Mouse (Mus musculus) liver, embryonic 15.5 days (tissue): ENCODE data around the gene Gbp7. TPM values are rescaled to one million over a fixed set of nuclear protein-coding genes. Genes with fewer than 3 reads are reported as not detected.

ENCODE experiments used
- ATAC-seq: fragments of 200-750 bp; cut with Nextera tagmentation; 2 replicates; pipeline ENCODE4 v1.8.0; 2017; ENCODE audit warnings: moderate number of reproducible peaks, mild to moderate bottlenecking, moderate library complexity; ENCODE audit not compliant: insufficient read depth
- H3K27ac ChIP-seq: fragments of 300-500 bp; sonication (generic); replicated peaks from 2 replicates; pipeline ENCODE4 v1.5.1; 2015; ENCODE audit warnings: mild to moderate bottlenecking, inconsistent platforms
- H3K27me3 ChIP-seq: fragments of 300-500 bp; sonication (generic); 2 replicates; pipeline ENCODE4 v1.6.1; 2015; ENCODE audit warnings: mild to moderate bottlenecking, inconsistent platforms
- H3K36me3 ChIP-seq: fragments of 300-500 bp; sonication (generic); replicated peaks from 2 replicates; pipeline ENCODE4 v1.6.1; 2015; ENCODE audit warnings: moderate library complexity, mild to moderate bottlenecking, inconsistent platforms
- H3K4me1 ChIP-seq: fragments of 300-500 bp; sonication (generic); replicated peaks from 2 replicates; pipeline ENCODE4 v1.6.1; 2015; ENCODE audit warnings: inconsistent platforms
- H3K4me2 ChIP-seq: fragments of 300-500 bp; sonication (generic); 2 replicates; pipeline ENCODE4 v1.6.1; 2015; ENCODE audit warnings: moderate library complexity, mild to moderate bottlenecking, inconsistent platforms
- H3K4me3 ChIP-seq: fragments of 300-500 bp; sonication (generic); replicated peaks from 2 replicates; pipeline ENCODE4 v1.5.1; 2015; ENCODE audit warnings: mild to moderate bottlenecking, inconsistent platforms
- H3K9ac ChIP-seq: fragments of 300-500 bp; sonication (generic); 2 replicates; pipeline ENCODE4 v1.6.1; 2015; ENCODE audit warnings: moderate library complexity, mild to moderate bottlenecking, inconsistent platforms
- H3K9me3 ChIP-seq: fragments of 300-500 bp; sonication (generic); replicated peaks from 2 replicates; pipeline ENCODE4 v1.6.1; 2016; ENCODE audit warnings: inconsistent platforms
- WGBS: fragments of 180-500 bp; shearing (Covaris S2); methylation state at CpG from one replicate; pipeline ENCODE4 v1.1.7; 2015; ENCODE audit warnings: mixed read lengths; ENCODE audit not compliant: insufficient replicate concordance; 5-methylcytosine and 5-hydroxymethylcytosine counted together
- polyA plus RNA-seq: library from polyadenylated mRNA; unstranded; fragments of >200 nt; fragmentation: Nextera tagmentation; extraction: Ambion mirVana; gene quantifications from 2 replicates; pipeline ENCODE4 v1.2.1, GENCODE M21; 2015

The Gbp7 gene
- 3.4 and 3.7 TPM in 2 replicates for polyA plus RNA-seq

DNA sequence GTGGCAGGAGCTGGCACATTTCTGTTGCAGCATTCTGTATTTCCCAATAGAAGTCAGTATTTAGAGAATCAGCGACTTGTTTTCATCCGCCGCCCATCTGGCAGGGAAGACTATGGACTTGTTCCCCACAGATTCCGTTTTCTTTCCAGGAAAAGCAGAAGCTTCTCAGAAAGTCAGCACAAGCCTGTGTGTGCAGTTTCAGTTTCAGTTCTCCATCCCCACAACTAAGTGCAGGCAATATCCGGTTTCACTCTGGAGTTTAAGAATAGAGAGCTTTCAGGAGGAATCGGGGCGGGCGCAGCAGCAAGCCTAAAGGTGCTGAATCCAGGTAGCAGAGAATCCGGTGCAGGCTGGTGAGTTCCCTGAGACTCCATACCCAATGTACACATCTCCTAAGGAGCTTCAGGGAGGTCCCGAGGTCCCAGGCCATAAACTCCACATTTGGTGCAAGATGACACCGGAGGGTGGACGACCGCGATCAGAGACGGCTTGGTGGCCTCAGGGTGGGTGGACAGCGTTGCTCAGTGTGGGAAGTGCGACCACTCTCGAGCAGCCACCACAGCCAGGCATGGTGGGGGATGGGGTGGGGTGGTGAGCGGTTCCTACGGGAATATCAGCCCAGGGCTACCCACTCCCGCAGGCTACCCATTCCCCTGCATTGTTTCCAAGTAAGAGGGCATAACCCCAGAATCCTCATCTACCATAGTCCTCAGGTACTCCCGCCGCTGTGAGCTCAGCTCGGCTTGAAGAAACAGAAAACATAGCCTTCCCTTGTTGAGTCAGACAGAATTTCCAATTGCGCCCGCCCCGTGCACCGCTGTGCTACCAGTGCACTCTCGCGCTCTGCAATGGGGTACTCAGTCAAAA lies at the start of gene Gbp7:
Gene Gbp7, plus strand, starts transcription at position 256 of the 867 bp plus-strand sequence.
- H3K4me3 ChIP-seq = peak within 1 kb of the TSS; percentile 63
- H3K27ac ChIP-seq = 0 out of 2 replicates have a peak within 1 kb of the TSS, but pooled peaks have one; percentile 9
- H3K4me2 ChIP-seq = peak within 1 kb of the TSS; percentile 79
- H3K9me3 ChIP-seq = no peaks in the 10 kb centered on the region
- H3K9ac ChIP-seq = peak within 1 kb of the TSS; percentile 53
- peak; percentile 55 for ATAC-seq
- H3K36me3 ChIP-seq = no peaks in the 10 kb centered on the region
- under 1% methylated on average over 30 of the region's 30 CpGs for WGBS
- H3K4me1 ChIP-seq = peaks cover 13% of the 10 kb centered on the region
- no peaks in the 10 kb centered on the region for H3K27me3 ChIP-seq

DNA sequence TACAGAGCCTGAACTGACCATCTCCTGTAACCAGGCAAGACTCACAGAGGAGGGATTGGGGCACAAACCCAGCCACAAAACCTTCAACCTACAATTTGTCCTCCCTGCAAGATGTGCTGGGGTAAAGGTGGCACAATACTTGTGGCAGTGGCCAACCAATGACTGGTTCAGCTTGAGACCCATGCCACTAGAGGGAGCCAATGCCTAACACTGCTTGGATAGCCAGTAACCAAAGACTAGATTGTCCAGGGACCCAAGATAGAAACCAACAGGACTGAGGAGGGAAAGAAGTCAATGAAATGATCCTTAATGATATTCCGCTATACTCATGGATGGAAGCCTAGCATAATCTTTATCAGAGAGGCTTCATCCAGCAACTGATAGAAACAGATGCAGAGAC lies 39.7 kb upstream of the Gbp7 start:
- Histone ChIP-seq H3K4me3 (no peak overlapping the region), H3K27ac (no peak overlapping the region), H3K9me3 (no peaks in the 10 kb centered on the region), H3K4me1 (no peaks in the 10 kb centered on the region), H3K36me3 (no peaks in the 10 kb centered on the region), H3K27me3 (0 out of 2 replicates have a peak, but pooled peaks cover 5% of the 10 kb centered on the region), H3K9ac (no peak overlapping the region), H3K4me2 (no peak overlapping the region)
- 59% methylated on average over 1 of the region's 1 CpGs for WGBS
- no peak for ATAC-seq

DNA sequence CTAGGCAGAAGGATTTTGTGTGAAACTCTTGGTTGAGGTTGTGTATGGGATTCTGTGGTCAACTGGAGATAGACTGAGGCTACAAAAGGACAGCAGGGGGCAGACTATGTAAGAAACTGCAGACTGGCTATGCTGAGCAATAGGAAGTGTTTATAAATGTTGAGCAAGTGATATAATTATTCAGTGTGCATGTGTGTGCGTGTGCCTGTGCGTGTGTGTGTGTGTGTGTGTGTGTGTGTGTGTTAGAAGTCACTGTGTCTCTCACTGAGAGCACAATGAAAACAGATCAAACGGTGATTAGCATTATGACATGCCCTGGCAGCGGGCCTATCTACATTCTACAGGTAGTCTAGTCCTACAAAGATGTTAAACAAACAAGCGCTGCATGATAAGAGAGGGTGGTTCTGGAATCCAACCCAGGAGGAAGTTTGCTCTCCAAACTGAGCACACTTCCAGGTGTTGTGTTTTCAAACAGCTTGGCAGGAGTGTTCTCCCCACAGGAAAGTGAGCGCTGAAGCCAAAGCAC lies 36.5 kb upstream of the Gbp7 start, which contains the start of gene Gbp5:
Gene Gbp5, plus strand, starts transcription at position 443 of the 526 bp plus-strand sequence.
- no peaks in the 10 kb centered on the region for H3K36me3 ChIP-seq
- H3K9ac ChIP-seq = no peak within 1 kb of the TSS
- H3K9me3 ChIP-seq = no peaks in the 10 kb centered on the region
- H3K4me2 ChIP-seq = no peak within 1 kb of the TSS
- H3K4me3 ChIP-seq = no peak within 1 kb of the TSS
- ATAC-seq = peak; percentile 15; the same call in 1 of the 2 replicates
- H3K27me3 ChIP-seq = peaks cover 5% of the 10 kb centered on the region; the same call in 1 of the 2 replicates
- H3K4me1 ChIP-seq = no peaks in the 10 kb centered on the region
- no peak within 1 kb of the TSS for H3K27ac ChIP-seq
- WGBS = 31% methylated on average over 6 of the region's 6 CpGs

DNA sequence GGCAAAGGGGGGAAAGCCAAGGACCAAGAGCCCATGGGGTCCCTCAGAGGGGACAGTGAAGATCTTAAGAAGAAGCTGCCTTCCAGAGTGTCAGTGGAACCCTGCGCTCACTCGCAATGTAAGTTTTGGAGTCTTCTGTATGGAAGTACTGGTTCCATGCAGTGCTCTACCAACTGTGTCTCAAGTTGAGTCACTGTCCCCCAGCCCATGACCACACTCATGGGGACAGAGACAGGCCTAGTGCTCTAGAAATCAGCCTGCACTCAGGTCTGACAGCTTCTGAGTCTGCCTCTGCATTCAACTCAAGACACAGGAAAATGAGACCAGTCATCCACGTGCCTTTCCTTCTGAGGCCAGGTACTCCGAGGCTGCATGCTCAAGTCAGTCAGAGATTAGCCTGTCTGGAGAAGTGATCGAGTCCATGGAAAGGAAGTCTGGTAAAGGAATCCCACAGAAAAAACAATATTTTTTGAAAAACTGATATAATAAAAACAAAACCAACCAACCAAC lies 34.9 kb upstream of the Gbp7 start:
- Histone ChIP-seq H3K4me3 (no peak overlapping the region), H3K27ac (no peak overlapping the region), H3K4me2 (no peak overlapping the region), H3K27me3 (peaks cover 5% of the 10 kb centered on the region; the same call in 1 of the 2 replicates), H3K4me1 (no peaks in the 10 kb centered on the region), H3K36me3 (no peaks in the 10 kb centered on the region), H3K9ac (no peak overlapping the region), H3K9me3 (no peaks in the 10 kb centered on the region)
- no peak for ATAC-seq
- 70% methylated on average over 5 of the region's 5 CpGs for WGBS

DNA sequence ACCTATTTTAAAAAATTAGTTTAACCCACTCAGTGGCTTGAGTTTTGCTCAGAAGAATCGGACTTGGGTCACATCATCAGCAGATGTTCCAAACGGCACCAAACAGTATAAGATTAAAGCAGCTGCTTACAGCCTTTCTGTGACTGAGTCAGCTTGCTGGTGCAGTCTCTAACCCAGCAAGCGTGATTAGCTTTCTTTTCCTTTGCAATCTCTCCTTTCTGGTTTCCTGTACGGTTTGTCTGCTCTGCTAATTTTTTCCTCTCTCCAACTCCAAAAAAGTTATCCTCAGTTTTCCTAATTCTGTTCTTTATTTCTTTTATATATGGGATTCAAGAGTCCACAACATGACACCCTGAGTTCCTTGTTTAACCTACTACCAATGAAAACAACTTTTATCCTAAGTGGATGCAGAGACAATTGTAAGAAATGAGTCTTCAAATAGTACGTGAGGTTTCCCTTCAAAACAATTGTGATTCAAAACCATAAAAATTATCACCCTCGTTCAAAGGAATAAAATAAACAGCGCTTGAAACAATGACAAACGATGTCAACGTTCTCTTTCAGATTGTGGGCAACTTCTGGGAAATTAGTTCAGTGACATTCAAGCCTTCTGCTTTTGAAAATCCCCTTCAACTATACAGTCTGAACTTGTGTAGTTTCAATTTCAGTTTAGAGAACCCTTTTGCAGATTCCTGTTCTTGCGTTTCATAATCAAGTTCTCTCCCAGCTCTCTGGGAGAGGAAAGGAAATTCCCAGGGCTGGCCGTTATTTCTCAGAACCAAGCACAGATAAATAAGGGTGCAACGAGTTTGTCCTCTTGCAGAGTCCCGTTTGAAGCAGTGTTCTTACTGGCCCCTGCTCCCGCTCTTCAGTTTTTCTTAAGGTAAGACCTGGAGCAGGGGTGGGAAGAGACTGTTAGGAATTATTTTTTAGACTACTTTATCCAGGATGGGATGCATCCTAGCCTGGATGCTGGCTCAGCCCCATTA lies 33.7 kb upstream of the Gbp7 start:
- H3K9me3 ChIP-seq = no peaks in the 10 kb centered on the region
- no peak overlapping the region for H3K9ac ChIP-seq
- H3K4me3 ChIP-seq = peak overlapping the region; percentile 27
- H3K4me1 ChIP-seq = no peaks in the 10 kb centered on the region
- WGBS = 23% methylated on average over 14 of the region's 14 CpGs
- H3K4me2 ChIP-seq = peak overlapping the region; percentile 43
- H3K27me3 ChIP-seq = no peaks in the 10 kb centered on the region; the same call in 1 of the 2 replicates
- H3K27ac ChIP-seq = 0 out of 2 replicates have a peak overlapping the region, but pooled peaks have one; percentile 19
- no peak for ATAC-seq
- H3K36me3 ChIP-seq = no peaks in the 10 kb centered on the region

DNA sequence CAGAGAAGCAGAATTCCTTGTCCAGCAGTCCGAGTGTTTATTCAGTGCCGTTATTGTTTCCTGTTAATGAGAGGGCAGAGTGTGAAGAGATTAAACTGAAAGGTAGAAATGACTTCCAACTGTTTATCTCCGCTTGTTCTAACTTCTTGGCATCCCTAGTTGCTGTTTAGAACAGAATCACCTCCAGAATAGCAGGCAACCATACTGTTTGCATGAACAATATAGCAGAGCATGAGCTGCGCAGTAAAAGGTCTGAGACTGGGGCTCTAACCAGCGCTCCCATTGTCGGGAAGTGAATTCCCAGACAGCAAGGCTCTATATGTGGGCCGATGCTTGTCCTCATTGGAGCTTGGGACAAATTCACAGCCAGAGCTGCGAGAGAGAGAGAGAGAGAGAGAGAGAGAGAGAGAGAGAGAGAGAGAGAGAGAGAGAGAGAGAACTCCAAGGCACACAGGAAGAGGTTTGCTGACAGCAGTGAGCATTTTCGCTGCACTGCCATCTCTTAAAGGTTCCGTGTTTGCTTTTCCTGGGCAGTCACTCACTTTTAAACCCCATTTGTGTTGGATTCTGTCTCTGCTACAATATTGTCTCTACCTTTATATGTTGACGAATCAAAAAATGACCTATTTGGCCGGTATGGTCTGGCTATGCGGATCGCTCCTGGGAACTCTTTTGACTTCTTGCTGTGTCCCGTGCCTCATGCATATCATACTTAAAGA lies 32.9 kb upstream of the Gbp7 start:
- no peaks in the 10 kb centered on the region for H3K4me1 ChIP-seq
- 40% methylated on average over 15 of the region's 15 CpGs for WGBS
- no peak overlapping the region for H3K27ac ChIP-seq
- no peaks in the 10 kb centered on the region for H3K36me3 ChIP-seq
- no peak overlapping the region for H3K9ac ChIP-seq
- no peaks in the 10 kb centered on the region for H3K9me3 ChIP-seq
- H3K27me3 ChIP-seq = no peaks in the 10 kb centered on the region; the same call in 1 of the 2 replicates
- ATAC-seq = no peak
- peak overlapping the region; percentile 27 for H3K4me3 ChIP-seq
- peak overlapping the region; percentile 43 for H3K4me2 ChIP-seq

DNA sequence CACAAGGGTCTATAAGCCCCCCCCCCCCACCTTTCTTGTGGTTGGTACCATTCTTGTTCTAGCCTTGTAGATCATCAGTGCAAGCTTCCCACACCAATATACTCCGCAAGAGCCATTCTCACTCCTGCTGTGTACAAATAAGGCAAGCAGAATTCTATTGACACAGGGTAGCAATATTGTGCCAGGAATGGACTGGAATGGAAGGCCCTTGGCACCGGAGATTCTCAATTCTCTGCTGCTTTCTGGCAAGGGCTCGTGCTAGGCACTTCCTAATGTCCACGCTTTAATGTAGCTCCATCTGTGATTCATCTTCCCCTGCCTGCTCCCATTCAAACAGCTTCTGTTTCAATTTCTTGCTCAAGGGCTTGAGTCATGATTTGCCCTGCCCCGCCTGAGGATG lies 31.2 kb upstream of the Gbp7 start:
- H3K4me3 ChIP-seq = no peak overlapping the region
- no peaks in the 10 kb centered on the region; the same call in 1 of the 2 replicates for H3K27me3 ChIP-seq
- no peak overlapping the region for H3K4me2 ChIP-seq
- WGBS = 74% methylated on average over 5 of the region's 5 CpGs
- H3K36me3 ChIP-seq = no peaks in the 10 kb centered on the region
- no peak overlapping the region for H3K27ac ChIP-seq
- H3K4me1 ChIP-seq = no peaks in the 10 kb centered on the region
- no peak overlapping the region for H3K9ac ChIP-seq
- no peak for ATAC-seq
- no peaks in the 10 kb centered on the region for H3K9me3 ChIP-seq

DNA sequence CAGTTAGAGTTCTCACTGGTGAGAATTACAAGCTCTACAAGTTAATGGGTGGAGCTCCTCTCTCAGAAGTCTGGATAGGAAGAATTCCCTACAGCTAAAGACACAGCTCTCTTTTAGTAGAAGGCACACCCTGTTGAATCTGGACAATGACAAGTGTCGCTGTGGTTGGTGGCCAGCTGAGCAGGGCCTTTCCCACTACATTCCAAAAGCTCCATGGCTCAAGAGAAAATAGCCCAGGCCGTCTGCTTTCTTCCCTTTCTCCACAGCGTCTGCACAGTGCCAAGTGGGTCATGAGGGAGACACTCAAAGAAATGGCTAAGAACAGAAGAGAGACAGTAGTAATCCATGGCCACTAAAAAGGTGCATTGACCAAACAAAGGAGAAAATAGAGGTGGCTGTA lies 2.0 kb upstream of the Gbp7 start:
- no peak overlapping the region for H3K4me3 ChIP-seq
- H3K9ac ChIP-seq = no peak overlapping the region
- no peaks in the 10 kb centered on the region for H3K36me3 ChIP-seq
- H3K27ac ChIP-seq = no peak overlapping the region
- ATAC-seq = no peak
- H3K4me1 ChIP-seq = peaks cover 13% of the 10 kb centered on the region
- whole genome bisulfite sequencing = 63% methylated on average over 3 of the region's 3 CpGs
- no peaks in the 10 kb centered on the region for H3K27me3 ChIP-seq
- H3K4me2 ChIP-seq = no peak overlapping the region
- H3K9me3 ChIP-seq = no peaks in the 10 kb centered on the region

DNA sequence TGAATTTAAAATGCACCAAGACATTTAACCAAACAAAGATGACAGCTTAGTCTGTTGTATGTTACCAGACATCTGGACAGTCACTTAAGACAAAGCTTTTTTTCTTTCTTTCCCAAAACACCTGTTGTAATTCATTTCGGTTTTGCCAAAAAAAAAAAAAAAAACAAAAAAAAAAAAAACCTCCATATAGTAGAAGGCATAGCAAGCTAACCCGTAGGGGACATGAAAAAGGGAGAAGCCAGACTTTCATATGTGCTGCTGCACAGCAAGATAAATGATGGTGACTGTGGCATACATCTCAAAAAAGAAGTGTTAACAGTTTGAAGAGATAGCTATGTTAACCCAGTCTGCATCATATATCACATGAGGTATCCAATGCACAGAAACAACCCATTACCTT lies 545 bp upstream of the Gbp7 start:
- H3K4me1 ChIP-seq = peaks cover 13% of the 10 kb centered on the region
- no peaks in the 10 kb centered on the region for H3K36me3 ChIP-seq
- no peak overlapping the region for H3K27ac ChIP-seq
- peak overlapping the region; percentile 79 for H3K4me2 ChIP-seq
- no peaks in the 10 kb centered on the region for H3K27me3 ChIP-seq
- H3K4me3 ChIP-seq = peak overlapping the region; percentile 63
- H3K9ac ChIP-seq = peak overlapping the region; percentile 53; the same call in 1 of the 2 replicates
- 26% methylated on average over 2 of the region's 2 CpGs for WGBS
- H3K9me3 ChIP-seq = no peaks in the 10 kb centered on the region
- ATAC-seq = no peak

DNA sequence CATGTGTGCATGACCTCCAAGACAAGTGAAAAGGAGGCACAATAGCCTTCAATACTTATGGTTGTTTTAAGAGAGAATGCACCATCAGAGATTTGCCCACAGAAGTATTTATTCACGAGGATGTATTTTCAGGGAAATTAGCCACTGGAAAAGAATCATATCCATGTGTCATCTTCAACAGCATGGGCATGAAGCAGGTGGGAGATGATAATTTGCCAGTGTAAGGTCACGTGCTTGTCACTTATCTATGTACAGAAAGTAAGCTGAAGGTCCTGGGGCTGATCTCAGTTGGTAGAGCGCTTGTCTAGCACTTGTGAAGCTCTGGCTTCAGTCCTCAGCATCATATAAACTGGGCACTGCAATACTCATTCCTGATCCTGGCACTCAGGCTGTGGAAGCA lies 1.5 kb downstream of the Gbp7 start:
- Histone ChIP-seq H3K36me3 (no peaks in the 10 kb centered on the region), H3K27me3 (no peaks in the 10 kb centered on the region), H3K9ac (no peak overlapping the region), H3K4me1 (peaks cover 13% of the 10 kb centered on the region), H3K9me3 (no peaks in the 10 kb centered on the region), H3K4me2 (no peak overlapping the region), H3K27ac (no peak overlapping the region), H3K4me3 (no peak overlapping the region)
- WGBS = 48% methylated on average over 3 of the region's 3 CpGs
- ATAC-seq = no peak
